Mouse (Mus musculus): ENCODE data around the gene Crcp. TPM values are rescaled to one million over a fixed set of nuclear protein-coding genes. Genes with fewer than 3 reads are reported as not detected.
A peak's percentile ranks its signal among the peaks of the same experiment; 100 is the strongest.

The Crcp gene
- 24.9 and 25.6 TPM in 2 replicates for polyA plus RNA-seq (2014; fragmentation: Nextera tagmentation; extraction: Ambion mirVana)

DNA sequence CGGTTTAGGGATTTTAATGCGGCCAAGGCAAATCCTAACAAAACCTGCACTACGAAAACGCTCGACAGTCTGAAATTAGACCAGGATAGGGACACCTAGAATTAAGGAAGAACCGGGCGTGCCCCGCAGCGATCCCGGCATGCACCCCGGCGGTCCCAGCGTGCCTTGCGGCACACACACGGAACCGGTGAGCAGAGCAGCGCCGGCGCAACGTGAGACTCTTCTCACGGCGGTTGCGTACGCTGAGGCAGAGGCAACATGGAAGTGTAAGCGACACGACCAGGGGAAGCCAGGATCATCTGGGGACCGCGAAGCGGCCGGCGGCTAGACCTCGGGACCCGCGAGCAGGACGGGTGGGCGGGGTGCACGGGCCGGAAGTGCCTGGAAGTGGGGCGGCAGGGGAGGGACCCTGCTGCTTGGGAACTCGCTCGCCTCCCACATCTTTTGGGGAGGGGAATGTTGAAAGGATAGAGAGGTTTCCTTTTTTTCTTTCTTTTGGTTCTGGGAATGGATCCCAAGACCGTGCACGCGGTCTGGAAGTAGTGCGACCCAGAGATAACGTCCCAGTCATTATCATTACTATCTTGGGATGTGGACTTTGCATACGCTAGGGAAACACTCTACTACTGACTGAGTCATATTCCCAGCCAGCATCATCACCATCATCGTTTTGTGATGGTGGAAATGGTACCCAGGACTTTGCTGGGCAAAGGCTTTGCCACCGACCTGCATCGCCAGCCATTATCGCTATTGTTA, at the start of gene Crcp, which contains the start of gene Asl:
TSS of gene Crcp (plus strand) at position 149 of the 756 bp plus-strand sequence.
TSS of gene Asl (minus strand) at position 106 of the 756 bp plus-strand sequence.
- Histone ChIP-seq H3K4me3 (ENCODE audit: low read depth, low read length) (peak within 1 kb of the TSS; percentile 78), H3K4me2 (ENCODE audit: low read depth, low read length) (peak within 1 kb of the TSS; percentile 81), H3K9me3 (ENCODE audit: control insufficient read depth, low read length) (no peaks in the 10 kb centered on the region), H3K27ac (replicated peaks; ENCODE audit: low read depth, low read length) (peak within 1 kb of the TSS; percentile 94), H3K9ac (ENCODE audit: low read depth, low read length) (peak within 1 kb of the TSS; percentile 85), H3K36me3 (ENCODE audit: control insufficient read depth, insufficient read depth, low read length) (no peaks in the 10 kb centered on the region), H3K4me1 (ENCODE audit: control insufficient read depth, insufficient read depth, low read length) (no peaks in the 10 kb centered on the region), H3K27me3 (replicated peaks; ENCODE audit: control insufficient read depth, insufficient read depth, low read length) (no peaks in the 10 kb centered on the region)
- 2% methylated on average over 43 of the region's 51 CpGs for WGBS
- ATAC-seq (ENCODE audit: low read depth) (peak; percentile 87), DNase-seq (ENCODE audit: low spot score) (peak; percentile 85)

DNA sequence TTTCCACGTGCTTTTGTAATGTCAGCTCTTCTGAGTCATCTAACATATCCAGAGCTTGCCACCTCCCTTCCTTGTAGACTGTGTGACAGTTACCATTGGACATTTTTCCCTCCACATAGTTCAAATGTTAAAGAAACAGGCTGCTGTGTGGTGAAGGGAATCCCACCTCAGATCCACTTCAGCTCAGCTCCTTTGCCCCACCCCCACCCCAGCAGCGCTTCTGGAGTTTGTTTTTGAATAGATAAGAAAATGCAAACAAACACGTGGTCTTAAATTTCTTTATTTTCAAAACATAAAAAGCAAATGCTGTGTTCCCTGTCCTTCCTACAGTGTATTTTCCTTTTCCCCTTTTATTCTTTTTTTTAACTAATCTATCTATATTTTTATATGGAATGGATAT, 48.9 kb upstream of the Crcp start:
- DNase-seq (ENCODE audit: low spot score), result no peak
- WGBS, result 75% methylated on average over 3 of the region's 3 CpGs
- no peaks in the 10 kb centered on the region for H3K9me3 ChIP-seq (ENCODE audit: control insufficient read depth, low read length)
- H3K4me3 ChIP-seq (ENCODE audit: low read depth, low read length), result no peak overlapping the region
- no peaks in the 10 kb centered on the region for H3K4me1 ChIP-seq (ENCODE audit: control insufficient read depth, insufficient read depth, low read length)
- peaks cover 14% of the 10 kb centered on the region; the same call in 1 of the 2 replicates for H3K36me3 ChIP-seq (ENCODE audit: control insufficient read depth, insufficient read depth, low read length)
- no peak overlapping the region for H3K4me2 ChIP-seq (ENCODE audit: low read depth, low read length)
- no peak for ATAC-seq (ENCODE audit: low read depth)
- no peaks in the 10 kb centered on the region for H3K27me3 ChIP-seq (replicated peaks; ENCODE audit: control insufficient read depth, insufficient read depth, low read length)
- no peak overlapping the region for H3K27ac ChIP-seq (replicated peaks; ENCODE audit: low read depth, low read length)
- no peak overlapping the region for H3K9ac ChIP-seq (ENCODE audit: low read depth, low read length)

DNA sequence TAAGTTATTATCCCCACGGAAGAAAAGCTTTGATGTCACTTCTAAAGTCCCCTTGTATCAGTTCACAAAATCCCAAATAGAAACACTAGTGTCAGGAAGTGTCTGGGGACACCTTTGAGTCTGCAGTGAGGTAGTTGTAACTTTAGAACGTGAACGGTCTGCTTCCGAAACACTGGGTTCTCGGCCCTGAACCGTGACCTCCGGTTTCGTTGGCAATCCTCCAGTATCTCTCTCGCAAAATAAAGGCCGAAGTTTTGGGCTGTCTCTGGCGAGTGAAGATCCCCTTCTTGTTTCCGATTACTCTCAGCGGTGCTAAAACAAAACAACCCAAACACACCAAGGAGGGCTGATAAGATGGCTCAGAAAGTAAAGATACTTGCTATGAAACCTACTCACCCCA, 39.7 kb upstream of the Crcp start:
- H3K36me3 ChIP-seq (ENCODE audit: control insufficient read depth, insufficient read depth, low read length), result peaks cover 15% of the 10 kb centered on the region
- H3K27ac ChIP-seq (replicated peaks; ENCODE audit: low read depth, low read length), result no peak overlapping the region
- H3K4me1 ChIP-seq (ENCODE audit: control insufficient read depth, insufficient read depth, low read length), result no peaks in the 10 kb centered on the region
- DNase-seq (ENCODE audit: low spot score), result no peak
- H3K9me3 ChIP-seq (ENCODE audit: control insufficient read depth, low read length), result no peaks in the 10 kb centered on the region
- H3K4me3 ChIP-seq (ENCODE audit: low read depth, low read length), result no peak overlapping the region
- no peak for ATAC-seq (ENCODE audit: low read depth)
- no peak overlapping the region for H3K4me2 ChIP-seq (ENCODE audit: low read depth, low read length)
- 75% methylated on average over 13 of the region's 13 CpGs for WGBS
- no peak overlapping the region for H3K9ac ChIP-seq (ENCODE audit: low read depth, low read length)
- H3K27me3 ChIP-seq (replicated peaks; ENCODE audit: control insufficient read depth, insufficient read depth, low read length), result no peaks in the 10 kb centered on the region

DNA sequence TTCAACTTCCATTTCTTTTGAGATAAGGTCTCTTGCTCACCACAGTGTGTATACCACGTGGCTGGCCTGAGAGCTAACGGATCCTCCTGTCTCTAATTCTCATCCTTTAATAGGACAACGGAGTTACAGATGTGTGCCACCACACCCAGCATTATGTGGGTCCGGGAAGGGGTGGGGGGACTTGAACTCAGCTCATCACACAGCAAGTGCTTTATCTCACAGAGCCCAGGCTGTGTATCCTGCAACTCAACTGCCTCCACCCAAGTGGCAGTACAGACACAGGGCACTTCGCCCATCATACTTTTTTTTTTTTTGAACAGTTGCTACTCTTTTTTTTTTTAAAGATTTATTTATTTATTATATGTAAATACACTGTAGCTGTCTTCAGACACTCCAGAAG, 37.2 kb upstream of the Crcp start:
- Histone ChIP-seq H3K4me1 (ENCODE audit: control insufficient read depth, insufficient read depth, low read length) (no peaks in the 10 kb centered on the region), H3K4me2 (ENCODE audit: low read depth, low read length) (no peak overlapping the region), H3K9ac (ENCODE audit: low read depth, low read length) (no peak overlapping the region), H3K9me3 (ENCODE audit: control insufficient read depth, low read length) (no peaks in the 10 kb centered on the region), H3K27me3 (replicated peaks; ENCODE audit: control insufficient read depth, insufficient read depth, low read length) (no peaks in the 10 kb centered on the region), H3K36me3 (ENCODE audit: control insufficient read depth, insufficient read depth, low read length) (peaks cover 11% of the 10 kb centered on the region), H3K4me3 (ENCODE audit: low read depth, low read length) (no peak overlapping the region), H3K27ac (replicated peaks; ENCODE audit: low read depth, low read length) (no peak overlapping the region)
- WGBS, result 90% methylated on average over 5 of the region's 5 CpGs
- no peak for ATAC-seq (ENCODE audit: low read depth)
- no peak for DNase-seq (ENCODE audit: low spot score)

DNA sequence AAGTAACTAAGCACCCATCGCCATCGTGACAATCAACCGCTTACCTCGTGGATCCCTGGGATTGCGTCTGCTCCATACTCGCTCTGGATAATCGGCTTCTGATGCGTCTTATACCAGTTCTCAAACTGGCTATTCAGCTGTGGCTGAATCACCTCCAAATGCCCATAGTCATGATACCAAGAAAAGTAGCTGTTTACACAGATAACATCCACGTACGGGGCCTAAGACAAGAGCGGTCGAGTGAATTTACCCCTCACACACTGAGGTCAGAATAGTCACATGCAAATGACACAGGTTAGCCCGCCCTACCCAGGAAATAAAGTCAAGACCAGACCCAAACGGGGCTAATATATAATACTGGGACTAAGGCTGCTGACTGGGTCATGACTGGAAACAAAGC, 35.7 kb upstream of the Crcp start:
- H3K27me3 ChIP-seq (replicated peaks; ENCODE audit: control insufficient read depth, insufficient read depth, low read length), result no peaks in the 10 kb centered on the region
- no peak overlapping the region for H3K27ac ChIP-seq (replicated peaks; ENCODE audit: low read depth, low read length)
- no peak overlapping the region for H3K4me2 ChIP-seq (ENCODE audit: low read depth, low read length)
- ATAC-seq (ENCODE audit: low read depth) (no peak), DNase-seq (ENCODE audit: low spot score) (no peak)
- H3K9ac ChIP-seq (ENCODE audit: low read depth, low read length), result no peak overlapping the region
- H3K4me1 ChIP-seq (ENCODE audit: control insufficient read depth, insufficient read depth, low read length), result no peaks in the 10 kb centered on the region
- no peak overlapping the region for H3K4me3 ChIP-seq (ENCODE audit: low read depth, low read length)
- peaks cover 7% of the 10 kb centered on the region for H3K36me3 ChIP-seq (ENCODE audit: control insufficient read depth, insufficient read depth, low read length)
- H3K9me3 ChIP-seq (ENCODE audit: control insufficient read depth, low read length), result no peaks in the 10 kb centered on the region
- WGBS, result 93% methylated on average over 14 of the region's 14 CpGs

DNA sequence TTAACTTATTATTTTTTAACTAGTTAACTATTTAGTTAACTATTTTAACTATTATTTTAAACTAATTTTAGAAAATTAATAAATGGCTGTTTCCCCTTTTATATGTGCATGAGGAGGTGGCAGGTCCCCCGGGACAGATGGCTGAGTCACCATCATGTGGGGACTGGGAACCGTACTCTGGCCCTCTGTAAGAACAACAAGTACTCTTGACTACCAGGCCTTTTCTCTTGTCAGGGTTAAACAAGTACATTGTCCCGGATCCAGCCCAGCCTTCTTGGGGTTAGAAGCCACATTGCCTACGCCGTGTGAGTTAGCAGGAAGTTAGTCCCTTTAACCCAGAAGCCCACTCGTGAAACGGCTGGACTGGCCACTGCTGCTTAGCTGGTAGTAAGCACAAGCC, 34.1 kb upstream of the Crcp start:
- Histone ChIP-seq H3K36me3 (ENCODE audit: control insufficient read depth, insufficient read depth, low read length) (peaks cover 6% of the 10 kb centered on the region), H3K9ac (ENCODE audit: low read depth, low read length) (no peak overlapping the region), H3K4me2 (ENCODE audit: low read depth, low read length) (no peak overlapping the region), H3K27me3 (replicated peaks; ENCODE audit: control insufficient read depth, insufficient read depth, low read length) (no peaks in the 10 kb centered on the region), H3K9me3 (ENCODE audit: control insufficient read depth, low read length) (no peaks in the 10 kb centered on the region), H3K27ac (replicated peaks; ENCODE audit: low read depth, low read length) (no peak overlapping the region), H3K4me3 (ENCODE audit: low read depth, low read length) (no peak overlapping the region), H3K4me1 (ENCODE audit: control insufficient read depth, insufficient read depth, low read length) (no peaks in the 10 kb centered on the region)
- ATAC-seq (ENCODE audit: low read depth) (no peak), DNase-seq (ENCODE audit: low spot score) (no peak)
- WGBS, result 88% methylated on average over 7 of the region's 7 CpGs

DNA sequence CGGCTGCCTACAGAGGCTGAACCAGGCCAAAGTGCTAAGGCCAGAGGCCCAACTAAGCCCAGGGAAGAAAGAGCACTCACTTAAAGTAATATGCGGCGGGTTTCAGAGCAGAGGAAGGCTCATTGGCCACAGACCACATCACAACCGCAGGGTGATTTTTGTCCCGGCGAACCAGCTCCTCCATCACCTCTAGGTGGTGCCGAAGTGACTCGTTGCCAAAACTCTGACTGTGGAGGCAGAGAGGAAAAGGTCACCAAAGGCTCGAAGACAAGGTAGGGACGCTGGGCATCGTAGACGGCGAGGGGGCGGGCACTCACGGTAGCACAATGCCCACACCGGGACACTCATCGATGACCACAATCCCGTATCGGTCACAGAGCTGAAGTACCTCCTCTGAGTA, 31.4 kb upstream of the Crcp start:
- H3K4me1 ChIP-seq (ENCODE audit: control insufficient read depth, insufficient read depth, low read length), result no peaks in the 10 kb centered on the region
- no peaks in the 10 kb centered on the region for H3K9me3 ChIP-seq (ENCODE audit: control insufficient read depth, low read length)
- DNase-seq (ENCODE audit: low spot score), result no peak
- H3K27me3 ChIP-seq (replicated peaks; ENCODE audit: control insufficient read depth, insufficient read depth, low read length), result no peaks in the 10 kb centered on the region
- H3K27ac ChIP-seq (replicated peaks; ENCODE audit: low read depth, low read length), result no peak overlapping the region
- H3K9ac ChIP-seq (ENCODE audit: low read depth, low read length), result no peak overlapping the region
- no peak overlapping the region for H3K4me3 ChIP-seq (ENCODE audit: low read depth, low read length)
- no peaks in the 10 kb centered on the region for H3K36me3 ChIP-seq (ENCODE audit: control insufficient read depth, insufficient read depth, low read length)
- H3K4me2 ChIP-seq (ENCODE audit: low read depth, low read length), result no peak overlapping the region
- 68% methylated on average over 19 of the region's 19 CpGs for WGBS
- ATAC-seq (ENCODE audit: low read depth), result no peak

DNA sequence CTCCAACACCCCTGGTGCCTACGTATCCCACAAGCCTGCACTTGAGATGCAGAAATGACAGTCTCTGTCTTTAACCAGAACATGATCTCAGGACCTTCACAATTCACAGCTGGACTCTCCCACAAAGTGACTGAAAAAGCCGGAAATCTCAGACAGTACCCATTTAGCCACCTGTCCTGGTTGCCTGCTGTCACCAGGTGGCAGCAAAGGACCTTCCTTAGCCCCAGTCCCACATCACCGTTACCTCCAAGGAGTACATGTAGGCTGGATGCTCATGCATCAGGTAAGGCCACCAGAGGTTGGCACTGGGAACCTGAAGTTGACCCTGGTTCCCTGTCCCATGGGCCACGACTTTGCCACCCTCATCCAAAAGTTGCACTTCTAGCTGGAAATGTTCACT, 30.0 kb upstream of the Crcp start:
- DNase-seq (ENCODE audit: low spot score) (peak; percentile 68), ATAC-seq (ENCODE audit: low read depth) (no peak)
- Histone ChIP-seq H3K4me3 (ENCODE audit: low read depth, low read length) (no peak overlapping the region), H3K27ac (replicated peaks; ENCODE audit: low read depth, low read length) (no peak overlapping the region), H3K9me3 (ENCODE audit: control insufficient read depth, low read length) (0 out of 2 replicates have a peak, but pooled peaks cover 3% of the 10 kb centered on the region), H3K4me2 (ENCODE audit: low read depth, low read length) (no peak overlapping the region), H3K27me3 (replicated peaks; ENCODE audit: control insufficient read depth, insufficient read depth, low read length) (no peaks in the 10 kb centered on the region), H3K4me1 (ENCODE audit: control insufficient read depth, insufficient read depth, low read length) (no peaks in the 10 kb centered on the region), H3K9ac (ENCODE audit: low read depth, low read length) (no peak overlapping the region), H3K36me3 (ENCODE audit: control insufficient read depth, insufficient read depth, low read length) (no peaks in the 10 kb centered on the region)
- 28% methylated on average over 4 of the region's 4 CpGs for WGBS

DNA sequence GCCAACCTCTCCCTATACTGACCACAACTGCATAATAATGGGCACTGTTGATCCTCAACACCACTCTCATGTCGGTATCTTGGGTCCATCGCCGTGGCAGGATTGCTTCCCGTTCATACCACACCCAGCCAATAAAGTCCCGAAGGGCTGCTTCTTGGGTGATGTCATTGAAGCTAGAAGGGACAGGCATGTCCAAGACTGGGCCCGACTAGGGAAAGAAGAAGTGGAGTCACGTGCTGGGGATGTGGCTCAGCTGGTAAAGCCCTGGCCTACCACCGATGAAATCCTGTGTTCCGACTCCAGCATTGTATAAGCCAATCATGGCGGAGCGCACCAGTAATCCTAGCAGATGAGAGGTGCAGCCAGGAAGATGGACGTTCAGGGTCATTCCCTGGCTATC, 28.4 kb upstream of the Crcp start:
- no peak overlapping the region for H3K9ac ChIP-seq (ENCODE audit: low read depth, low read length)
- ATAC-seq (ENCODE audit: low read depth) (no peak), DNase-seq (ENCODE audit: low spot score) (no peak)
- H3K4me1 ChIP-seq (ENCODE audit: control insufficient read depth, insufficient read depth, low read length), result no peaks in the 10 kb centered on the region
- 0 out of 2 replicates have a peak, but pooled peaks cover 15% of the 10 kb centered on the region for H3K9me3 ChIP-seq (ENCODE audit: control insufficient read depth, low read length)
- whole genome bisulfite sequencing, result 91% methylated on average over 12 of the region's 12 CpGs
- no peak overlapping the region for H3K27ac ChIP-seq (replicated peaks; ENCODE audit: low read depth, low read length)
- no peak overlapping the region for H3K4me2 ChIP-seq (ENCODE audit: low read depth, low read length)
- no peaks in the 10 kb centered on the region for H3K27me3 ChIP-seq (replicated peaks; ENCODE audit: control insufficient read depth, insufficient read depth, low read length)
- no peaks in the 10 kb centered on the region for H3K36me3 ChIP-seq (ENCODE audit: control insufficient read depth, insufficient read depth, low read length)
- no peak overlapping the region for H3K4me3 ChIP-seq (ENCODE audit: low read depth, low read length)

Measured in embryonic facial prominence, embryonic 14.5 days (tissue).